Mouse (Mus musculus): ENCODE measurements around the gene Bub1b.
A peak's percentile ranks its signal among the peaks of the same experiment; 100 is the strongest.

The Bub1b gene

GRCm38 (mm10) chr2:118667181-118667580, 69.2 kb downstream of the Bub1b start:
- no peak for DNase-seq

- peak in 1 of 2 experiments; percentile 16 for DNase-seq
Measured at GRCm38 (mm10) chr2:118669245-118669644, 71.2 kb downstream of the Bub1b start.

- DNase-seq, result no peak
Measured at GRCm38 (mm10) chr2:118669785-118670184, 71.8 kb downstream of the Bub1b start.

- no peak for DNase-seq
Measured at GRCm38 (mm10) chr2:118671728-118672127, 73.7 kb downstream of the Bub1b start.

GRCm38 (mm10) chr2:118673686-118674465, 75.9 kb downstream of the Bub1b start:
- no peak for DNase-seq

GRCm38 (mm10) chr2:118674500-118674899, 76.5 kb downstream of the Bub1b start:
- DNase-seq, result no peak

GRCm38 (mm10) chr2:118676839-118677741, 79.1 kb downstream of the Bub1b start:
- no peak for DNase-seq

- DNase-seq, result no peak
Measured at GRCm38 (mm10) chr2:118677817-118678216, 79.8 kb downstream of the Bub1b start.

GRCm38 (mm10) chr2:118679577-118679976, 81.6 kb downstream of the Bub1b start:
- no peak for DNase-seq

GRCm38 (mm10) chr2:118680926-118681325, 82.9 kb downstream of the Bub1b start:
- DNase-seq, result no peak

- DNase-seq, result no peak
Measured at GRCm38 (mm10) chr2:118682544-118683260, 84.7 kb downstream of the Bub1b start.

GRCm38 (mm10) chr2:118685088-118685487, 87.1 kb downstream of the Bub1b start:
- no peak for DNase-seq

- no peak for DNase-seq
Measured at GRCm38 (mm10) chr2:118686693-118687092, 88.7 kb downstream of the Bub1b start.

GRCm38 (mm10) chr2:118687791-118688190, 89.8 kb downstream of the Bub1b start:
- DNase-seq, result no peak

- no peak for DNase-seq
Measured at GRCm38 (mm10) chr2:118689875-118690274, 91.9 kb downstream of the Bub1b start.
